7 mouse cellular contexts compared by ENCODE assay signal in genomic region chr7:49476666-49477065, GRCm38 (mm10).
DNase-seq lines count a peak whose midpoint lies in the region; ATAC-seq and TF ChIP-seq lines count a peak whose summit lies in the region.

No protein-coding gene starts in this region.

- TF ChIP-seq POLR2A in MEL (IDR thresholded peaks at IDR 0.05; ENCODE audit: control insufficient read depth in 1 of 2, insufficient read depth in 1 of 2, low read depth in 1 of 2, low read length in 2 of 2, poor library complexity in 1 of 2): no peak

- 0 out of 4 replicates have a peak, but pooled peaks cover 0 to 3% of the 10 kb centered on the region in 2 experiments for H3K4me1 ChIP-seq in MEL (ENCODE audit: control insufficient read depth in 1 of 2, insufficient read depth in 2 of 2, low read length in 2 of 2)
- peaks cover 35% of the 10 kb centered on the region for H3K4me1 ChIP-seq in embryonic facial prominence, embryonic 10.5 days
- H3K4me1 ChIP-seq in midbrain, embryonic 15.5 days: no peaks in the 10 kb centered on the region

- no peak for TF ChIP-seq EP300 in MEL (IDR thresholded peaks at IDR 0.05; ENCODE audit: low read depth in 1 of 2, low read length in 2 of 2)

- no peaks in the 10 kb centered on the region for H3K79me2 ChIP-seq in MEL (ENCODE audit: control insufficient read depth, insufficient read depth, low read length, poor library complexity)

- TF ChIP-seq CTCF in left cerebral cortex, adult 2 months (IDR thresholded peaks at IDR 0.05): peak; percentile 60
- TF ChIP-seq CTCF in MEL (IDR thresholded peaks at IDR 0.05 in 2 of 3, conservative IDR thresholded peaks at IDR 0.05 in 1 of 3; ENCODE audit: control insufficient read depth in 1 of 3, insufficient read depth in 1 of 3, low read depth in 2 of 3, low read length in 3 of 3, poor library complexity in 1 of 3, severe bottlenecking in 1 of 3): peak; percentile 25 to 58 (median 52); a peak in 4 of 6 replicates

- H3K27ac ChIP-seq in left cerebral cortex, adult 2 months: no peak overlapping the region
- H3K27ac ChIP-seq in MEL (ENCODE audit: control insufficient read depth, low read depth, low read length): no peak overlapping the region
- no peak overlapping the region for H3K27ac ChIP-seq in embryonic facial prominence, embryonic 10.5 days (replicated peaks)
- no peak overlapping the region for H3K27ac ChIP-seq in midbrain, embryonic 15.5 days

- H3K27me3 ChIP-seq in MEL (ENCODE audit: control insufficient read depth in 1 of 2, insufficient read depth in 2 of 2, low read length in 2 of 2): no peaks in the 10 kb centered on the region
- H3K27me3 ChIP-seq in embryonic facial prominence, embryonic 10.5 days (replicated peaks; ENCODE audit: low read depth, poor library complexity, severe bottlenecking): 0 out of 2 replicates have a peak, but pooled peaks cover 6% of the 10 kb centered on the region
- H3K27me3 ChIP-seq in midbrain, embryonic 15.5 days (replicated peaks): no peaks in the 10 kb centered on the region

- H3K9me3 ChIP-seq in MEL (replicated peaks; ENCODE audit: insufficient read depth, low read length): no peaks in the 10 kb centered on the region
- H3K9me3 ChIP-seq in embryonic facial prominence, embryonic 10.5 days: no peaks in the 10 kb centered on the region
- H3K9me3 ChIP-seq in midbrain, embryonic 15.5 days: no peaks in the 10 kb centered on the region

- no peak for ATAC-seq in midbrain, embryonic 15.5 days (replicated peaks)

- intact Hi-C loops in left cerebral cortex, adult 2 months (cut with DNase I): no loop called here

- no peak overlapping the region for H3K9ac ChIP-seq in MEL (ENCODE audit: control insufficient read depth, low read depth, low read length, poor library complexity, severe bottlenecking)
- no peak overlapping the region for H3K9ac ChIP-seq in midbrain, embryonic 15.5 days

- DNase-seq in left cerebral cortex, adult 2 months (ENCODE audit: extremely low spot score in 1 of 2, low spot score in 2 of 2): no peak
- DNase-seq in left cerebral cortex, adult 9 months (ENCODE audit: low spot score in 2 of 2): no peak
- DNase-seq in MEL (ENCODE audit: low read depth, low spot score): peak; percentile 32
- DNase-seq in embryonic facial prominence, embryonic 10.5 days (ENCODE audit: low spot score): peak; percentile 54
- peak; percentile 76 to 82 for DNase-seq in kidney, postnatal 4 days
- DNase-seq in naive thymus-derived CD4-positive, alpha-beta T cell, adult 2 months (ENCODE audit: low read depth): peak; percentile 52

- no peaks in the 10 kb centered on the region for H3K36me3 ChIP-seq in MEL (ENCODE audit: control insufficient read depth in 1 of 2, insufficient read depth in 2 of 2, low read length in 2 of 2)
- H3K36me3 ChIP-seq in embryonic facial prominence, embryonic 10.5 days (replicated peaks): no peaks in the 10 kb centered on the region
- H3K36me3 ChIP-seq in midbrain, embryonic 15.5 days (replicated peaks): no peaks in the 10 kb centered on the region

- H3K4me2 ChIP-seq in midbrain, embryonic 15.5 days: no peak overlapping the region

- H3K4me3 ChIP-seq in left cerebral cortex, adult 2 months: no peak overlapping the region
- H3K4me3 ChIP-seq in MEL (ENCODE audit: control insufficient read depth in 1 of 2, insufficient read depth in 1 of 2, low read depth in 2 of 2, low read length in 2 of 2): no peak overlapping the region
- H3K4me3 ChIP-seq in embryonic facial prominence, embryonic 10.5 days: no peak overlapping the region
- H3K4me3 ChIP-seq in midbrain, embryonic 15.5 days: no peak overlapping the region

- no peak; the same call in 1 of the 2 replicates for TF ChIP-seq RAD21 in MEL (IDR thresholded peaks at IDR 0.05; ENCODE audit: low read depth, low read length)

- 60% methylated on average over 5 of the region's 5 CpGs for WGBS in embryonic facial prominence, embryonic 10.5 days
- 58% methylated on average over 5 of the region's 5 CpGs for WGBS in midbrain, embryonic 15.5 days

TF ChIP-seq in MEL, 35 proteins besides CTCF, POLR2A, EP300 and RAD21:
- TF ChIP-seq MYC (IDR thresholded peaks at IDR 0.05; ENCODE audit: low read depth, low read length) (no peak), POLR2AphosphoS2 (IDR thresholded peaks at IDR 0.05; ENCODE audit: low read length) (no peak), ZMIZ1 (IDR thresholded peaks at IDR 0.05; ENCODE audit: low read depth, low read length) (no peak), UBTF (IDR thresholded peaks at IDR 0.05; ENCODE audit: borderline replicate concordance, insufficient read depth, low read depth, low read length) (no peak), SMC3 (IDR thresholded peaks at IDR 0.05; ENCODE audit: low read depth, low read length) (peak; percentile 36), E2F4 (IDR thresholded peaks at IDR 0.05; ENCODE audit: borderline replicate concordance, low read depth, low read length) (no peak), ZKSCAN1 (IDR thresholded peaks at IDR 0.05; ENCODE audit: low read depth, low read length) (no peak), KAT2A (conservative IDR thresholded peaks at IDR 0.05; ENCODE audit: low read depth, low read length) (no peak), ZC3H11A (IDR thresholded peaks at IDR 0.05; ENCODE audit: low read depth, low read length) (no peak)

Comparison
In these comparisons a context has a peak if more than half of its experiments do, and no peak if none do; other contexts are left out.
1. DNase-seq: peak in MEL (single experiment), embryonic facial prominence, embryonic 10.5 days (single experiment), kidney, postnatal 4 days (2 of 2) and naive thymus-derived CD4-positive, alpha-beta T cell, adult 2 months (single experiment); none in left cerebral cortex, adult 2 months (0 of 2) and left cerebral cortex, adult 9 months (0 of 2).